Mouse (Mus musculus): ENCODE measurements around the gene Mansc4. TPM values are rescaled to one million over a fixed set of nuclear protein-coding genes. Genes with fewer than 3 reads are reported as not detected.

The Mansc4 gene
- polyA plus RNA-seq, 1 experiment from 2014 or later: 5.9 TPM

DNA sequence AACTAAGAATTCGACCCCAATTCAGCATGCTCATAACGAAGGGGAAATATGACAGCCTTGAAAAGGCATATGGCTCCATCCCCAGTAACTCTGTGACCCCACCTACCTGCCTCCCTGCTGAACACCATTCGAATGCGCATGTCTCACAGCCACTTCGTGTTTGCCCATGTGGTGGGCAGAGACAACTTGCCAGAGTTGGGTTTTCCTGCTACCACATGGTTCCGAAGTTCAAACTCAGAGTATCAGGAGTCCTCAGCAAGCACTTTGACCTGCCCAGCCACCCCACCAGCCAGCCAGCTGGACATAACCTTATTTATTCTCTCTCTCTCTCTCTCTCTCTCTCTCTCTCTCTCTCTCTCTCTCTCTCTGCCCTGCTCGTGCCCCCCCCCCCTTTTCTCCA is 904 bp upstream of the Mansc4 start:
- WGBS: 39% methylated on average over 6 of the region's 7 CpGs

DNA sequence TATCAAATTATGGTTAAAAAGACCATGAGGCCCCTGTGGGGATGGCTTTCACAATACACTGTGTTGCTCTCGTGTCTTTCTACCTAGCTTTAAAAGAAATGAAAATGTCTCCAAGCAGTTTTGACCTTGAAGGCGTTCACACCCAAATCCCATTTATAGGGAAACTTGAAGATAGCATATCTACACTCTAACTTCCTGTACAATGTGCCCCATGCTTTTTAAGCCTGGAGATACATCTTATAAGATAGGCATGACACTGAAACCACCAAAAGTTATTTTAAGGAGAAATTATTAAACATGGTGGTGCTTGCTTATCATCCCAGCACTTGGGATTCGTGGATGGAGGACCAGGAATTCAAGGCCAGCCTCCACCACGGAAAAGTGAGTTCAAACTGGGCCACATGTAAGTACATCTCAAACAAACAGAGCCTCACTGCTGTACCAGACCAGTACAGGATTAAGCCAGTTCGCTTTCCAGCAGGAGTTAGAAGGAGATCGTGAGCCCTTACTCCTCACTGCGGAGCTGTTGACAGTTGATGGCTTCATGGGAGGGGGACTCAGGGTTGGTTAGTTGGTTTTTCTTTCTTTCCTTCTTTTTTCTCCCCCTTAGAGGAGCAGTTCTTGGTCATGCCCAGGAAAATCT is 1.3 kb downstream of the Mansc4 start:
- Histone ChIP-seq H3K36me3 (ENCODE audit: insufficient read depth, low read length) (no peaks in the 10 kb centered on the region), H3K4me3 (ENCODE audit: low read length) (no peak overlapping the region), H3K9ac (replicated peaks; ENCODE audit: low read length) (no peak overlapping the region), H3K27me3 (ENCODE audit: insufficient read depth, low read length) (peaks cover 16% of the 10 kb centered on the region; the same call in 1 of the 2 replicates), H3K4me2 (replicated peaks; ENCODE audit: low read depth, low read length) (no peak overlapping the region), H3K27ac (ENCODE audit: low read length) (no peak overlapping the region; the same call in 1 of the 2 replicates), H3K9me3 (ENCODE audit: low read length) (no peaks in the 10 kb centered on the region), H3K4me1 (ENCODE audit: insufficient read depth, low read length) (peaks cover 14% of the 10 kb centered on the region)
- ATAC-seq (ENCODE audit: low FRiP score, low TSS enrichment): no peak
- 63% methylated on average over 7 of the region's 7 CpGs for WGBS

More for the DNA sequence above, 904 bp upstream of the Mansc4 start:
- peaks cover 25% of the 10 kb centered on the region for H3K4me1 ChIP-seq (ENCODE audit: insufficient read depth, low read length)
- peaks cover 16% of the 10 kb centered on the region; the same call in 1 of the 2 replicates for H3K27me3 ChIP-seq (ENCODE audit: insufficient read depth, low read length)
- H3K4me2 ChIP-seq (replicated peaks; ENCODE audit: low read depth, low read length): no peak overlapping the region
- H3K9me3 ChIP-seq (ENCODE audit: low read length): no peaks in the 10 kb centered on the region
- H3K36me3 ChIP-seq (ENCODE audit: insufficient read depth, low read length): no peaks in the 10 kb centered on the region
- ATAC-seq (ENCODE audit: low FRiP score, low TSS enrichment): no peak
- no peak overlapping the region for H3K9ac ChIP-seq (replicated peaks; ENCODE audit: low read length)
- H3K27ac ChIP-seq (ENCODE audit: low read length): no peak overlapping the region
- no peak overlapping the region for H3K4me3 ChIP-seq (ENCODE audit: low read length)

DNA sequence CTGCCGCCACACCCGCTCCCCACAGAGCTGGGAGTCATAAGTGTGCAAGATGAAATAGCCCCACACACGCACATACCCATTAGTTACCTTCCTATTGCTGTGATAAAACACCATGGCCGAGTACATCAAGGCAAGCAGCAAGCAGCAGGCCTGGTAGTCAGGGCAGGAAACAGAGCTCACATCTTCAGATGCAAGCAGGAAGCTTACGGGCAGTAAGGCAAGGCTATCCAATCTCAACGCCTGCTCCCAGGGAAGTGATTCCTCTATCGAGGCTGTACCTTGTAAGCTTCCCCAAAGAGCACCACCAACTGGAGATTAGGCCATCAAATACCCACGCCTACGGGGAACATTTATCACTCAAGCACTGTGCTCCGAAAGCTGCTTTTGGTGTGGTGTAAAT is 6.9 kb downstream of the Mansc4 start:
- no peak overlapping the region for H3K27ac ChIP-seq (ENCODE audit: low read length)
- H3K9ac ChIP-seq (replicated peaks; ENCODE audit: low read length): no peak overlapping the region
- H3K4me1 ChIP-seq (ENCODE audit: insufficient read depth, low read length): no peaks in the 10 kb centered on the region
- H3K27me3 ChIP-seq (ENCODE audit: insufficient read depth, low read length): no peaks in the 10 kb centered on the region
- WGBS: 90% methylated on average over 10 of the region's 10 CpGs
- H3K36me3 ChIP-seq (ENCODE audit: insufficient read depth, low read length): peaks cover 11% of the 10 kb centered on the region
- H3K4me2 ChIP-seq (replicated peaks; ENCODE audit: low read depth, low read length): no peak overlapping the region
- ATAC-seq (ENCODE audit: low FRiP score, low TSS enrichment): no peak
- 0 out of 2 replicates have a peak, but pooled peaks cover 2% of the 10 kb centered on the region for H3K9me3 ChIP-seq (ENCODE audit: low read length)
- no peak overlapping the region for H3K4me3 ChIP-seq (ENCODE audit: low read length)

DNA sequence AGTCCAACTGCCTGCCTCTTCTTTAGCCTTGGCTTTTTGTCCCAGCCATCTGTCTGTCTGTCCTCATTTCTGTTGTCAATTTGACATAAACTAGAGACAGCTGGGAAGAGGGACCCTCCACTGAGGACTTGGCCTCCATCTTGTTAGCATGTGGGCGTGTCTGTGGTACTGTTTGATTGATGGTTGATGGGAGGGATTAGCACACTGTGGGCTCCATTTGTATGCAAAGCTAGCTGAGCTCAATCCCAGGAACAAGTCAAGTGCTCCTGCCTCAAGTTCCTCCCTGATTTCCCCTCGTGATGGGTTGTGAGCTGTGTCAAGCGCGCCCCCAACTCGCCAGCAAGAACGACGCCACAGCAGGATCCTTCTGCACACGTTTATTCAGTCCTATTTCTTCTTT is 10.0 kb downstream of the Mansc4 start:
- Histone ChIP-seq H3K9ac (replicated peaks; ENCODE audit: low read length) (no peak overlapping the region), H3K4me1 (ENCODE audit: insufficient read depth, low read length) (no peaks in the 10 kb centered on the region), H3K4me3 (ENCODE audit: low read length) (no peak overlapping the region), H3K4me2 (replicated peaks; ENCODE audit: low read depth, low read length) (no peak overlapping the region), H3K36me3 (ENCODE audit: insufficient read depth, low read length) (peaks cover 18% of the 10 kb centered on the region), H3K27me3 (ENCODE audit: insufficient read depth, low read length) (no peaks in the 10 kb centered on the region), H3K9me3 (ENCODE audit: low read length) (0 out of 2 replicates have a peak, but pooled peaks cover 2% of the 10 kb centered on the region), H3K27ac (ENCODE audit: low read length) (no peak overlapping the region)
- ATAC-seq (ENCODE audit: low FRiP score, low TSS enrichment): no peak
- 92% methylated on average over 7 of the region's 8 CpGs for WGBS

DNA sequence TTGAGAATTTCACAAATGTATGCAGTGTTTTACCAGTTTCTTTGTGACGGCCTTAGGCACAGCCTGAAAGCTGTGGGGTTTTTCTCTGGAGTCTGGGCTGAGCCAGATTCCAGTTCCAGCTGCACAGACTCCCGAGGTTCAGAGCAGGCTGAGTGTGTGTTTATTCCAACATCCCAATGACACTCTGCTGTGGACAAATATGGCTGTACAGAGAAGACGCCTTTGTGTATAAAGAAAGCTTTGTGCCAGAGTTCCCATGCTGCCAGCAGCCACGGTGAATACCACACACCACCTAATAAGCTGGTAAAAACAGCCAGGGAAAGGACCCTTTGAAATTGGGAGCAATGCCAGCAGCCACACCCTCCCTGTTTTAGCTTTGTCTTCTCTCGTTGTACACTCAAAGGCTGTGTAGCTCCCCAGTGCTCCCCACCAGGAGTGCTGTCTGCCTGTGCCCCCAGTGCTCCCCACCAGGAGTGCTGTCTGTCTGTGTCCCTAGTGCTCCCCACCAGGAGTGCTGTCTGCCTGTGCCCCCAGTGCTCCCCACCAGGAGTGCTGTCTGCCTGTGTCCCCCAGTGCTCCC is 10.9 kb downstream of the Mansc4 start:
- H3K4me3 ChIP-seq (ENCODE audit: low read length): no peak overlapping the region
- H3K27ac ChIP-seq (ENCODE audit: low read length): no peak overlapping the region
- H3K9me3 ChIP-seq (ENCODE audit: low read length): 0 out of 2 replicates have a peak, but pooled peaks cover 2% of the 10 kb centered on the region
- peak; percentile 31; the same call in 1 of the 2 replicates for ATAC-seq (ENCODE audit: low FRiP score, low TSS enrichment)
- no peaks in the 10 kb centered on the region for H3K4me1 ChIP-seq (ENCODE audit: insufficient read depth, low read length)
- H3K4me2 ChIP-seq (replicated peaks; ENCODE audit: low read depth, low read length): no peak overlapping the region
- peaks cover 26% of the 10 kb centered on the region for H3K36me3 ChIP-seq (ENCODE audit: insufficient read depth, low read length)
- no peak overlapping the region for H3K9ac ChIP-seq (replicated peaks; ENCODE audit: low read length)
- 77% methylated on average over 5 of the region's 5 CpGs for WGBS
- no peaks in the 10 kb centered on the region for H3K27me3 ChIP-seq (ENCODE audit: insufficient read depth, low read length)

DNA sequence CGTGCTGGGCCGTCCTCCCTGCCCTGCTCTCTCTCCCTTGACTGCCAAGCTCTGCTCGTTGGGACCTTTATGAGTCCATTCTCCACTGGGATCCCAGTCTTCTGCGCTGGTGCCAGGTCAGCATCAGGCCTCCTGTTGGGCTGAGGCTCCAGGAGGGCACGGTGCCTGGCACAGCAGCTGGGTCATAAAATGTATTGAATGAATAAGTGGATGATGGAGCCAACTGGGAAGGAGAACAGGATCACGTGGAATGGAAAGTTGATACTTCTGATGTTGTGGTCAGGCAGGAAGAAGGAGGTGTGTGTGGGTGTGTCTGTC is 21.9 kb downstream of the Mansc4 start:
- WGBS: 46% methylated on average over 6 of the region's 6 CpGs
- Histone ChIP-seq H3K27me3 (ENCODE audit: insufficient read depth, low read length) (no peaks in the 10 kb centered on the region), H3K36me3 (ENCODE audit: insufficient read depth, low read length) (peaks cover 41% of the 10 kb centered on the region), H3K27ac (ENCODE audit: low read length) (no peak overlapping the region), H3K4me3 (ENCODE audit: low read length) (no peak overlapping the region), H3K4me1 (ENCODE audit: insufficient read depth, low read length) (no peaks in the 10 kb centered on the region), H3K4me2 (replicated peaks; ENCODE audit: low read depth, low read length) (no peak overlapping the region), H3K9ac (replicated peaks; ENCODE audit: low read length) (no peak overlapping the region), H3K9me3 (ENCODE audit: low read length) (no peaks in the 10 kb centered on the region)
- no peak for ATAC-seq (ENCODE audit: low FRiP score, low TSS enrichment)

DNA sequence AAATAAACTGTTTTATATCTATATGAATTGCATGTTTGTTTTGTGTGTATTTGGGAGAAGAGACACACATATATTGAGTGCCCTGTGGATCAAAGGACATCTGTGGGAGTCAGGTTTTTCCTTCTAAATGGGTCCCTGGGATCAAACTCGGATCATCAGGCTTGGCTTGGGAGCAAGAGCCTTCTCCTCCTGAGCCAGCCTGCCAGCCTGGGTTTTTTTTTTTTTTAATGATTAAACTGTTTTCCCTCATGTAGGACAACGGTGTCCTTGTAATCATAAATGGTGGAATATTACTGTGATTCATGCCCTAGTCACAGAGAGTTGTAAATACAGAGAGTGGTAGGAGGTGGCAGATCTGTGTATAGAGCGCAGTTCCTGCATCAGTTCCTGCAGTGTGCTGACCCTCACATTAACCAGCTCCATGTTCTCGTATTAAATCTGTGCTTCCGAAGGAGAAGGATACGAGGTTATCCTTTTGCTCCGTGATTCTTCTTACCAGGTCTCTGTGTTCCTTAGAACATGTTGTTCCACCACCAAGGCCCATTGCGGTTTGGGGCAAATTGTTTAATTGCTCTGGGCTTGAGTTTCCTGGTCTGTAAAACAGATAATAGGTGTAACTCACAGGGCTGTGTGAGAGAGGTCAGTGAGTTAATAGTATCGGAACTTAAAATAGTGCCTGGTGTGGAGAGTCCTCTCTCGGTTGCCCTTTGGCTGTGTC is 22.4 kb downstream of the Mansc4 start:
- no peak overlapping the region for H3K4me3 ChIP-seq (ENCODE audit: low read length)
- peaks cover 39% of the 10 kb centered on the region for H3K36me3 ChIP-seq (ENCODE audit: insufficient read depth, low read length)
- no peaks in the 10 kb centered on the region for H3K4me1 ChIP-seq (ENCODE audit: insufficient read depth, low read length)
- no peak overlapping the region for H3K9ac ChIP-seq (replicated peaks; ENCODE audit: low read length)
- no peak overlapping the region for H3K4me2 ChIP-seq (replicated peaks; ENCODE audit: low read depth, low read length)
- no peaks in the 10 kb centered on the region for H3K9me3 ChIP-seq (ENCODE audit: low read length)
- H3K27ac ChIP-seq (ENCODE audit: low read length): no peak overlapping the region
- H3K27me3 ChIP-seq (ENCODE audit: insufficient read depth, low read length): no peaks in the 10 kb centered on the region
- 58% methylated on average over 10 of the region's 10 CpGs for WGBS
- no peak for ATAC-seq (ENCODE audit: low FRiP score, low TSS enrichment)

DNA sequence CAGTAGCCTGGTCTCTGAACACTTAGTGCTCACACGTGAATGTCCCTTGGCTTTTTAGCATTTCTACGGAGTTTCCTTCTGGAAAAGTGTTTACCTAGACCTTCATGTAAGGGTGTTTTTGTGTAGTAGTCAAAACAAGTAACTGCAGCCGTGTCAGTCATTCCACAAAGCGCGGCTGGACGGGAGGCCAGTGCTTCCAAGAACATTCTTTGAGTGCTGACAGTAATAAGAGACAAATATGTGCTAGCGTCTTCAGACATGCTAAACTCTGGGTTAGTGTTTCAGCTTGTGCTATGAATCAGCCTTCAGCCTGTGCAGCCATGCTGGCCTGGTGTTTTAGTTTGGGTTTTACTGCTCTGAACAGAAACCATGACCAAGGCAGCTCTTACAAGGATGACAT is 24.1 kb downstream of the Mansc4 start:
- no peak overlapping the region for H3K27ac ChIP-seq (ENCODE audit: low read length)
- peaks cover 39% of the 10 kb centered on the region for H3K36me3 ChIP-seq (ENCODE audit: insufficient read depth, low read length)
- no peaks in the 10 kb centered on the region for H3K4me1 ChIP-seq (ENCODE audit: insufficient read depth, low read length)
- no peaks in the 10 kb centered on the region for H3K27me3 ChIP-seq (ENCODE audit: insufficient read depth, low read length)
- no peak overlapping the region for H3K4me3 ChIP-seq (ENCODE audit: low read length)
- no peak overlapping the region for H3K9ac ChIP-seq (replicated peaks; ENCODE audit: low read length)
- no peak for ATAC-seq (ENCODE audit: low FRiP score, low TSS enrichment)
- H3K4me2 ChIP-seq (replicated peaks; ENCODE audit: low read depth, low read length): no peak overlapping the region
- no peaks in the 10 kb centered on the region for H3K9me3 ChIP-seq (ENCODE audit: low read length)
- 81% methylated on average over 7 of the region's 7 CpGs for WGBS

DNA sequence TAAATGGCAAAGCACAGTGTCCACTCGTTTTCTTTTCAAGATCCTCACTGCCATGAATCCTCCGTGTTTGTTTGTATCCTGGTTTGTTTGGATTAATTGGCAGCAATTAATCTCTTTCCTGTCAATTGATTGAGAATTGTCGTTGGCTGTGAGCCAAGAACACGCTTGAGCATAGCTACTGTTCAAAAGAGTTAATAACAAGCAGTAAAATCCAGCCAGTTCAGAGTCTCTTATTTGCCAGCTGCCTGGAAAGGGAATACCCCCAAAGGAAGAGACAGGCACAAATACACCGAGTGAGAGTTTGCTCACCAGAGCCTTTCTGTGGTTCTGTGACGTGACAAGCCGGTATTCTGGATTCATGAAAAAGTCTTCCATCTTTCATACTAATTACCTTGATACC is 24.8 kb downstream of the Mansc4 start:
- WGBS: 67% methylated on average over 7 of the region's 7 CpGs
- ATAC-seq (ENCODE audit: low FRiP score, low TSS enrichment): no peak
- H3K36me3 ChIP-seq (ENCODE audit: insufficient read depth, low read length): peaks cover 34% of the 10 kb centered on the region

DNA sequence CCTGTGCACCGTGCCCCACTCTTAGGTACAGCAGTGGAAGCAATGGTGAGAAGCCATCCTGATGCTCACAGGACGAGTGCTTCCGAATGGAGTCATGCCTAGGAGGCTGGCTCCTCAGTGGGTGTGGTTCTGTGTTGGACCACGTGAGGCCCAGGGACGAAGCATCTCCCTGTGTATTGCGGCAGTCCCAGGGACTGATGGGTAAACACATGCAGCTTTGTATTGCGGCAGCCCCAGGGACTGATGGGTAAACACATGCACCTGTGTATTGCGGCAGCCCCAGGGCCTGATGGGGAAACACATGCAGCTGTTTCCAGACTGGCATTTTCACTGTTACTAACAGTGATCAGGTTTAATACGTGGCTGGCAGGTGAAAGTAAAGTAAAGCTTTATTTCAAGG is 25.2 kb downstream of the Mansc4 start:
- H3K27me3 ChIP-seq (ENCODE audit: insufficient read depth, low read length): no peaks in the 10 kb centered on the region
- H3K9ac ChIP-seq (replicated peaks; ENCODE audit: low read length): no peak overlapping the region
- no peak overlapping the region for H3K4me2 ChIP-seq (replicated peaks; ENCODE audit: low read depth, low read length)
- H3K27ac ChIP-seq (ENCODE audit: low read length): no peak overlapping the region
- ATAC-seq (ENCODE audit: low FRiP score, low TSS enrichment): no peak
- H3K36me3 ChIP-seq (ENCODE audit: insufficient read depth, low read length): peaks cover 30% of the 10 kb centered on the region
- WGBS: 88% methylated on average over 9 of the region's 9 CpGs
- H3K4me3 ChIP-seq (ENCODE audit: low read length): no peak overlapping the region
- H3K9me3 ChIP-seq (ENCODE audit: low read length): no peaks in the 10 kb centered on the region
- H3K4me1 ChIP-seq (ENCODE audit: insufficient read depth, low read length): no peaks in the 10 kb centered on the region

More for the DNA sequence above, 24.8 kb downstream of the Mansc4 start:
- Histone ChIP-seq H3K9me3 (ENCODE audit: low read length) (no peaks in the 10 kb centered on the region), H3K27me3 (ENCODE audit: insufficient read depth, low read length) (no peaks in the 10 kb centered on the region), H3K9ac (replicated peaks; ENCODE audit: low read length) (no peak overlapping the region), H3K4me2 (replicated peaks; ENCODE audit: low read depth, low read length) (no peak overlapping the region), H3K4me3 (ENCODE audit: low read length) (no peak overlapping the region), H3K4me1 (ENCODE audit: insufficient read depth, low read length) (no peaks in the 10 kb centered on the region), H3K27ac (ENCODE audit: low read length) (no peak overlapping the region)
